7 mouse cellular contexts compared by ENCODE assay signal in genomic region chr11:107132426-107132825, GRCm38 (mm10). TPM values are rescaled to one million over a fixed set of nuclear protein-coding genes. Genes with fewer than 3 reads are reported as not detected.
DNase-seq lines count a peak whose midpoint lies in the region; ATAC-seq and TF ChIP-seq lines count a peak whose summit lies in the region.

No protein-coding gene starts in this region.

- H3K9me3 ChIP-seq in E14TG2a.4 (ENCODE audit: low read length) (no peaks in the 10 kb centered on the region), G1E (replicated peaks) (no peaks in the 10 kb centered on the region)
- no peaks in the 10 kb centered on the region for H3K9me3 ChIP-seq in limb, embryonic 10.5 days (replicated peaks)
- H3K9me3 ChIP-seq in midbrain, postnatal 0 days (ENCODE audit: low read length): no peaks in the 10 kb centered on the region

- H3K36me3 ChIP-seq in E14TG2a.4 (ENCODE audit: insufficient read depth, low read length) (peaks cover 13% of the 10 kb centered on the region; the same call in 1 of the 2 replicates), G1E (replicated peaks) (peaks cover 2% of the 10 kb centered on the region)
- peaks cover 9% of the 10 kb centered on the region for H3K36me3 ChIP-seq in limb, embryonic 10.5 days
- no peaks in the 10 kb centered on the region for H3K36me3 ChIP-seq in midbrain, postnatal 0 days (ENCODE audit: insufficient read depth, low read length)

- peak overlapping the region; percentile 81 for H3K4me2 ChIP-seq in midbrain, postnatal 0 days (ENCODE audit: low read depth, low read length, poor library complexity, severe bottlenecking)

- WGBS in limb, embryonic 10.5 days: under 1% methylated on average over 16 of the region's 16 CpGs
- under 1% methylated on average over 16 of the region's 16 CpGs for WGBS in midbrain, postnatal 0 days

- H3K4me3 ChIP-seq in E14TG2a.4 (replicated peaks; ENCODE audit: low read length) (peak overlapping the region; percentile 87), G1E (ENCODE audit: low read depth, low read length) (peak overlapping the region; percentile 89)
- H3K4me3 ChIP-seq in limb, embryonic 10.5 days: peak overlapping the region; percentile 92
- H3K4me3 ChIP-seq in midbrain, postnatal 0 days (ENCODE audit: low read depth, low read length): peak overlapping the region; percentile 90

- no peak for ATAC-seq in G1E (ENCODE audit: extremely low read depth, insufficient number of reproducible peaks, low FRiP score, poor library complexity, severe bottlenecking)
- peak; percentile 24; the same call in 1 of the 2 replicates for ATAC-seq in midbrain, postnatal 0 days (ENCODE audit: low FRiP score)

- H3K9ac ChIP-seq in midbrain, postnatal 0 days (replicated peaks; ENCODE audit: low read length, poor library complexity, severe bottlenecking): peak overlapping the region; percentile 99

- no peak; the same call in 1 of the 2 replicates for TF ChIP-seq CTCF in E14TG2a.4 (conservative IDR thresholded peaks at IDR 0.05; ENCODE audit: low read length)
- TF ChIP-seq CTCF in G1E (IDR thresholded peaks at IDR 0.05; ENCODE audit: low read depth, low read length): no peak
- TF ChIP-seq CTCF in midbrain, postnatal 0 days (IDR thresholded peaks at IDR 0.05): no peak

- DNase-seq in G1E (ENCODE audit: low spot score): no peak
- DNase-seq in forelimb bud, embryonic 11.5 days (ENCODE audit: low read depth, low spot score): peak; percentile 60
- no peak for DNase-seq in limb, embryonic 10.5 days (ENCODE audit: low spot score)
- no peak for DNase-seq in midbrain, postnatal 0 days (ENCODE audit: low spot score)
- no peak for DNase-seq in ovary, postnatal 10 days (ENCODE audit: low spot score)
- no peak for DNase-seq in right cerebral cortex, adult 18-20 months

- H3K27me3 ChIP-seq in E14TG2a.4 (ENCODE audit: insufficient read depth, low read length) (no peaks in the 10 kb centered on the region), G1E (ENCODE audit: insufficient read depth, low read length) (0 out of 2 replicates have a peak, but pooled peaks cover 2% of the 10 kb centered on the region)
- H3K27me3 ChIP-seq in limb, embryonic 10.5 days (ENCODE audit: low read depth, poor library complexity, severe bottlenecking): no peaks in the 10 kb centered on the region
- H3K27me3 ChIP-seq in midbrain, postnatal 0 days (ENCODE audit: insufficient read depth, low read length): no peaks in the 10 kb centered on the region

- H3K4me1 ChIP-seq in E14TG2a.4 (replicated peaks; ENCODE audit: low read depth, low read length): peaks cover 65% of the 10 kb centered on the region
- peaks cover 20% of the 10 kb centered on the region for H3K4me1 ChIP-seq in G1E (ENCODE audit: insufficient read depth, low read depth, low read length)
- H3K4me1 ChIP-seq in limb, embryonic 10.5 days: peaks cover 20% of the 10 kb centered on the region
- H3K4me1 ChIP-seq in midbrain, postnatal 0 days (ENCODE audit: insufficient read depth, low read length): peaks cover 8% of the 10 kb centered on the region

- peak overlapping the region; percentile 99 for H3K27ac ChIP-seq in limb, embryonic 10.5 days
- no peak overlapping the region for H3K27ac ChIP-seq in midbrain, postnatal 0 days (ENCODE audit: low read depth, low read length)

RNA-seq across cellular contexts. Expression of gene Bptf, which starts 0.5 kb away (rescaled TPM):
- total RNA-seq in G1E (2014; fragmentation: Nextera tagmentation) (75.6 and 86.4 TPM in 2 replicates), G1E (2017) (25.5 and 28.5 TPM in 2 replicates)
- polyA plus RNA-seq in G1E (2012): 48.1 and 53.7 TPM in 2 replicates
- 33.8 and 38.8 TPM in 2 replicates for polyA plus RNA-seq in limb, embryonic 10.5 days (2016; fragmentation: Nextera tagmentation; extraction: Ambion mirVana)
- 41.5 and 56.4 TPM in 2 replicates for total RNA-seq in midbrain, postnatal 0 days (2014; rRNA removed)
- polyA plus RNA-seq in midbrain, postnatal 0 days (2015; fragmentation: Nextera tagmentation; extraction: Ambion mirVana): 14.8 and 20.4 TPM in 2 replicates

RNA-seq across cellular contexts. Expression of gene Nol11, which starts 56.8 kb away (rescaled TPM):
- 75.8 and 84.8 TPM in 2 replicates for total RNA-seq in G1E (2014; fragmentation: Nextera tagmentation)
- total RNA-seq in G1E (2017): 42.1 and 49.5 TPM in 2 replicates
- polyA plus RNA-seq in G1E (2012): 1.2 and 1.8 TPM in 2 replicates
- 74.5 and 77.7 TPM in 2 replicates for polyA plus RNA-seq in limb, embryonic 10.5 days (2016; fragmentation: Nextera tagmentation; extraction: Ambion mirVana)
- total RNA-seq in midbrain, postnatal 0 days (2014; rRNA removed): 35.6 and 40.9 TPM in 2 replicates
- polyA plus RNA-seq in midbrain, postnatal 0 days (2015; fragmentation: Nextera tagmentation; extraction: Ambion mirVana): 35.4 and 36.9 TPM in 2 replicates

Comparison
In these comparisons a context has a peak if more than half of its experiments do, and no peak if none do; other contexts are left out.
1. RNA of gene Nol11, which starts 56.8 kb away (polyA plus RNA-seq): 74.5 to 77.7 TPM in limb, embryonic 10.5 days and 35.4 to 36.9 TPM in midbrain, postnatal 0 days; 1.2 to 1.8 TPM in G1E; every median in the first group is over 10 times any median in the second.
2. Peak in every context shown above with its lines, with median percentiles within 50 percentile points of each other: H3K4me3 ChIP-seq.